Mouse (Mus musculus) heart, adult 9 months (tissue): ENCODE measurements around the gene Mcat.

Experiments
- DNase-seq, 2 experiments: peaks; one replicate each; pipeline ENCODE4 v3.0.0; 2022; ENCODE audit warnings: low spot score in 2 of 2

Mcat gene

GRCm38 (mm10) chr15:83535890-83536231 is 27.7 kb downstream of the Mcat start:
- DNase-seq = no peak

GRCm38 (mm10) chr15:83534960-83535889 is 28.4 kb downstream of the Mcat start:
- peak; percentile 45 to 48 for DNase-seq

- DNase-seq = no peak
Measured at GRCm38 (mm10) chr15:83532606-83533005, 31.0 kb downstream of the Mcat start.

GRCm38 (mm10) chr15:83531961-83532469 is 31.6 kb downstream of the Mcat start:
- DNase-seq = no peak

GRCm38 (mm10) chr15:83530688-83531087 is 32.9 kb downstream of the Mcat start:
- DNase-seq = no peak

GRCm38 (mm10) chr15:83530233-83530632 is 33.4 kb downstream of the Mcat start:
- peak; percentile 58 to 84 for DNase-seq

GRCm38 (mm10) chr15:83529765-83530164 is 33.8 kb downstream of the Mcat start:
- DNase-seq = peak; percentile 59 to 70

- no peak for DNase-seq
Measured at GRCm38 (mm10) chr15:83528892-83529291, 34.7 kb downstream of the Mcat start.

- DNase-seq = no peak
Measured at GRCm38 (mm10) chr15:83527747-83528146, 35.8 kb downstream of the Mcat start.

- DNase-seq = no peak
Measured at GRCm38 (mm10) chr15:83527092-83527437, 36.5 kb downstream of the Mcat start.

- DNase-seq = peak; percentile 69
Measured at GRCm38 (mm10) chr15:83526424-83527091, 37.0 kb downstream of the Mcat start, which contains the start of gene Bik. Gene Bik, plus strand, starts transcription at chr15:83526862.

GRCm38 (mm10) chr15:83524333-83524729 is 39.3 kb downstream of the Mcat start:
- no peak for DNase-seq

GRCm38 (mm10) chr15:83523638-83524332 is 39.8 kb downstream of the Mcat start:
- peak; percentile 52 to 70 for DNase-seq

GRCm38 (mm10) chr15:83523196-83523595 is 40.4 kb downstream of the Mcat start:
- DNase-seq = peak; percentile 46 to 53

- no peak for DNase-seq
Measured at GRCm38 (mm10) chr15:83520861-83521382, 42.7 kb downstream of the Mcat start.

- DNase-seq = peak; percentile 68 to 78
Measured at GRCm38 (mm10) chr15:83518215-83519048, 45.2 kb downstream of the Mcat start.

GRCm38 (mm10) chr15:83515018-83515417 is 48.6 kb downstream of the Mcat start:
- no peak for DNase-seq

GRCm38 (mm10) chr15:83512489-83513281 is 50.9 kb downstream of the Mcat start:
- DNase-seq = no peak

GRCm38 (mm10) chr15:83510805-83511405 is 52.7 kb downstream of the Mcat start, which contains the start of gene Ttll1:
Gene Ttll1, minus strand, starts transcription at chr15:83510893.
- DNase-seq = peak; percentile 95 to 97
